Mouse (Mus musculus) heart, embryonic 10.5 days (tissue): ENCODE results near the gene Pcid2. TPM values are rescaled to one million over a fixed set of nuclear protein-coding genes. Genes with fewer than 3 reads are reported as not detected.

Experiments used
- microRNA-seq: library from miRNA; unstranded; fragments of <30 nt; microRNA quantifications from one replicate; pipeline ENCODE4, GENCODE M21; 2017
- polyA plus RNA-seq: library from polyadenylated mRNA; unstranded; fragments of >200 nt; fragmentation: Nextera tagmentation; extraction: Ambion mirVana; gene quantifications from 2 replicates; pipeline ENCODE4 v1.2.1, GENCODE M21; 2016

Pcid2 gene
- polyA plus RNA-seq, 1 experiment from 2014 or later = 39.4 TPM

Small RNA genes within 50 kb of the gene (microRNA-seq; reads per million reads assigned to microRNA genes)
- not detected for gene Mir7065

Other genes starting within 250 kb of the Pcid2 start
- 8.3 and 9.1 TPM in 2 replicates for gene Mcf2l, start 231.7 kb downstream of the Pcid2 start, polyA plus RNA-seq
- gene F7, start 79.4 kb downstream of the Pcid2 start, polyA plus RNA-seq = 0.07 and 1.0 TPM in 2 replicates
- 3.4 and 12.1 TPM in 2 replicates for gene F10, start 68.2 kb downstream of the Pcid2 start, polyA plus RNA-seq
- gene Proz, start 44.5 kb downstream of the Pcid2 start, polyA plus RNA-seq = 0.38 and 1.9 TPM in 2 replicates
- 107 and 124 TPM in 2 replicates for gene Cul4a, start 162 bp upstream of the Pcid2 start, polyA plus RNA-seq
- gene Lamp1, start 53.7 kb upstream of the Pcid2 start, polyA plus RNA-seq = 290 and 334 TPM in 2 replicates
- gene Grtp1, start 95.2 kb upstream of the Pcid2 start, polyA plus RNA-seq = 30.5 and 34.0 TPM in 2 replicates
- 49.3 and 117 TPM in 2 replicates for gene Adprhl1, start 148.7 kb upstream of the Pcid2 start, polyA plus RNA-seq
- gene Dcun1d2, start 182.7 kb upstream of the Pcid2 start, polyA plus RNA-seq = 23.5 and 27.3 TPM in 2 replicates
- gene Tmco3, start 182.7 kb upstream of the Pcid2 start, polyA plus RNA-seq = 37.5 and 39.6 TPM in 2 replicates
- gene Tfdp1, start 233.3 kb upstream of the Pcid2 start, polyA plus RNA-seq = 120 and 144 TPM in 2 replicates